Mouse (Mus musculus): ENCODE results near the gene Chd1l. TPM values are rescaled to one million over a fixed set of nuclear protein-coding genes. Genes with fewer than 3 reads are reported as not detected.
A peak's percentile ranks its signal among the peaks of the same experiment; 100 is the strongest.

The Chd1l gene
- total RNA-seq (2021): 10 to 100 TPM; 12.8 to 14.1 TPM

DNA sequence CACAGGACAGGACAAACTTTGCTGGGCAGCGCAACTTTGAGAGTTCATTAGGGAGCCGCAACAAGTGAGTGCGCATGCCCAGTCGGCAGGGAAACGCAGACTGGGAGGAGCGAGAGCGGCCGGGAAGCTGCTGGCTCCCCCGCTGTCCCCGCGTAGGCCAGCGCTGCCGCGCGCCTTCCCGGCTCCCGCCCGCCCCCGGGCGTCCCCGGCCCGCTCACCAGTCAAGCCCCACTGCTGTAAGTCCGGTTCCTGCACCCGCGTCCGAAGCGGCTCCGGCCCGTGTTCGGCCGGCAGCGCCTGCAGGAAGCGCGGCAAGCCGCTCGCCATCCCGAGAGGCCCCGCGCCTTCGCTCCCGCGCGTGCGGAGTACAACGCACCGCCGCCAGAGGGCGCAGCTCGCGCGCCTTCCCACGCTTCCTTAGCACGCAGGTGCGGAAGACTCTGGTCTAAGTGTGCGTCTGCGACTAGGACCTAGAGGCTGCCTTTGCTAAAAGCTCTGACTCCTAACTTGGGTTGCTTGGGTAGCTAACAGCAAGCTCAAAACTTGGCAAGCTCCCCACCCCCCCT, at the start of gene Chd1l:
Gene Chd1l, minus strand, starts transcription at position 359 of the 566 bp plus-strand sequence.
- intact Hi-C loops (cut with DNase I): loop anchor here (2.0 to 10.0 kb wide), 2 partner anchors 47 to 265 kb away; no protein-coding TSS in a partner anchor
- peak; percentile 95 for DNase-seq

DNA sequence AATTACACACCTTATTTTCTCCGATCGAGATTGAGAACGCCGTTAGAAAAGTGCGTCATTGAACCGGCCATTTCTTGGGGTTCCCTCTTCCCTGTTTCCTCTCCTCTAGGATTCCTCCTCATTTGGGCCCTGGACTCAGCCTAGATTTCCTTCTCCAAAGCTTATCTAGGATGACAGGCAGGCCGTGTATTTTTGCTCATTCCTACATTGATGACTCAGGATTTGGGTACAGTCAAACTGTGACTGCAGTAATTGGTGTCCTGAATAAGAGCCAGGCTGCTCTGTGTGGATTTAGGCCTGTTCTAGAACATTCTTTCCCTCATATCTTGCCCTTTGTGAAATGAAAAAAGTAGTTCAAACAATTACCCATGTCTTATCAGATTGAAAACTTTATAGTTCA, 49.7 kb upstream of the Chd1l start:
- intact Hi-C loops (cut with DNase I): no loop called here
- DNase-seq: no peak

DNA sequence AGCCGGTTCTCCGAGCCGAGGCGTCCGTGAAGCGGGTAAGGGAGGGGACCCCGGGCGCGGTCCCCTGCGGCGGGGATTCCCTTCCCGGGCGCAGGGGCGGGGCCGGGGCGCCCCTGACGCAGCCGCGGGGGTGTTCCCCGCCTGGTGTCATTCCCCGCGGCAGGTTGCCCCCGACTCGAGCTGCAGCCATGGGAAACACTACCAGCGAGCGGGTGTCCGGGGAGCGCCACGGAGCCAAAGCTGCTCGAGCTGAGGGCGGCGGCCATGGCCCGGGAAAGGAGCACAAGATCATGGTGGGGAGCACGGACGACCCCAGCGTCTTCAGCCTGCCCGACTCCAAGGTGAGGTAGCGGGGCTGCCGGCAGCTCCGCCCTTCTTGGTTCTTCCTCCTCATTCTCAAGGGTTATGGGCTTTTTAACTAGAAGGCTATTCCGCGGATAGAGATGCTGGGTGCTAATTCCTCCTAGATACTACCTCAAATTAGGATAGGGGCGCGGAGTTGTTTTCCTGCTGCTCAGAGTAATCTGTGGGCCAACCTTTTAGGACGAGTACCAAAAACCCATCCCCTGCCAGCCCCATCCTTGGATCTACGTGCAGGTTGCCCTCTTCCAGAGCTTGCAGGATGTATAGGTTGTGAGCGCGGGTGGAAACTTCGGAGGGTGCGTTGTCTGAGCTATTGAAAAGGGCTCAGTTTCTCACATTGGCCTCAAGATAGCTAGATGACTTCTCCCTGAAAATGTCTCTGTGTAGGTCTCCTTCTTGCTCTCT, 48.6 kb upstream of the Chd1l start:
- intact Hi-C loops (cut with DNase I): no loop called here
- DNase-seq: no peak

DNA sequence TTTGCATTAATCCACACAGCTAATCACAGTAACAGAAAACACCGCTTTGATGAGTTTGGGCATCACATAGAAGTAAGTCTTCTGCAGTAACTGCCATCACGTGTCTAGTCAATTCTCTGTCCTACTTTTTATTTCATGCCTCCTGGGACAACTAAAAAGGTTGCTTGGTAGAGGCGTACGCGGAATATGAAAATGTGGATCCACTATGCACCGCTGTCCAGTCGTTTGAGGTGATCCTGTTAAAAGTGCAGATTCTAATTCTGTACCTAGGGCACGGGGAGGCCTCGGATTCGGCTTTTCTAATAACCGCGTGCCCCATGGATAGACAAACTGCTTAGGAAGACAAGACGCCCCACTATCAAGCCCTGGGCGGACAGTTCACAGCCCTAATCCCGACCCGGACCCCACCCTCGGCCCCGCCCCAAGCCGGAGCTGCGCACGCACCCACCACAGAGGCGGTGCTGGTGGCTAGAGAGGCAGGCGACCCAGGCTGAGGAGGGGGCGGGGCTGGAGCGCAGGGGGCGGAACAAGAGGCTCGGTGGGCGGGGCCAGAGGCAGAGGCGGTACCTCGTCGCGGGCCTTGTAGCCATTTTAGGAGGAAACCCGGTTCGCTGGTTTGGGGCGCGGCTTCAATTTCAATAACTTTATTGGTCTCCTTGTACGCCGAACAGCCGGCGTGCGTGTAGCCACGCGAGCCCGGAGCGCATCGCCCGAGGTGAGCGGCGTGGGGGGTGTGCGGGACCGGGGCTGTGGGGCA, 47.8 kb upstream of the Chd1l start, which contains the start of gene Prkab2:
Gene Prkab2, plus strand, starts transcription at position 539 of the 757 bp plus-strand sequence.
- intact Hi-C loops (cut with DNase I): loop anchor here (2.0 kb wide), 1 partner anchor 47 kb away; the partner anchor contains the start of gene Chd1l
- peak; percentile 100 for DNase-seq

DNA sequence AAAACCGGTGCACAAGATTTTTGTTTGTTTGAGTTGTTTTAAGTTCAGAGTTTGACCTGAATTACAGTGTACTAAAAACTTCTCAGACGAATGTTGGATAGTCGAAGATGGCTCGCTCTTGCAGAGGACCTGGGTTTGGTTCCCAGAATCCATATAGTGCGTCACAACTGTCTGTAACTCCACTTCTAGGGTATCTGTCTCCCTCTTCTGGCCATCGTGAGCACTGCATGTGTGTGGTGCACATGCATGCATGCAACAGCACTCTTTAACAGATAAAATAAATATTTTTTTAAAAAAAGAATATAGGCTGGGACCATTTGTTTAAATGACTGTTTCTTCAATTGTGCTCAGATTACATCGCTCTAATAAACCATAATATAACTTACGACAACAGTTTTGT, 44.9 kb upstream of the Chd1l start:
- intact Hi-C loops (cut with DNase I): no loop called here
- DNase-seq: no peak

DNA sequence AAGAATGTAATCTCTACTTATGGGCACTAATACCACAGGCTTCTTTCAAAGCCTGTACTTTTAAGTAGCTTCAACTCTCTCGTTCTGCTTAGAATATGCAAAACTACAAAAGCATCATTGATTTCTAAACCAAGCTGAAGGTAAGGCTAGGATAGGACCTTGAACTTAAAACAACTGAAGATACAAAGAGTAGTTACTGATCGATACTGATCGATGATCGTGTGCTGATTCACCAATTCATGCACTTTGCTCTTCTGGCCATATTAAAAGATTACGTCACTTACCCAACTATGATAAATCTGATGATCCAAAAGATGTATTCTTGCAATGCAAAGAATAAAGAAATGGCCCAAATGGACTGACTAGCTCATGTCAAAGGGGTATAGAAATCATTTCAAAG, 43.8 kb upstream of the Chd1l start:
- DNase-seq: no peak
- intact Hi-C loops (cut with DNase I): no loop called here

DNA sequence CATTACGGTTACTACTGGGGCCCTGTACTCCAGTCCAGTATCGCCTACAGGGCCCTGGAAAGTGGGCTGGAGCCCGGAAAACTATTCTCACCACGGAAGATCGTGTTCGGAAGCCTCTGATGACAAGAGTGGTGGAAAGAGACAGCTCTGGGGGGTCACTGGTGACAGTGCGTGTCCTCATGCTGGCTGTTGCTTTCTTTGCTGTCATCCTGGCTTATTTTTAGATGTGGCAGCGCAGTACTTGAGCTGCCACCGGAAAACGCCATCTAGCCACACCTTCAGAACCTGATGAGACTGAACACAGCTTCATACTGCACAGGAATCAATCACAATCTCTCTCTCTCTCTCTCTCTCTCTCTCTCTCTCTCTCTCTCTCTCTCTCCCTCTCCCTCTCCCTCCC, 41.6 kb upstream of the Chd1l start:
- intact Hi-C loops (cut with DNase I): no loop called here
- peak; percentile 49 to 51 for DNase-seq

DNA sequence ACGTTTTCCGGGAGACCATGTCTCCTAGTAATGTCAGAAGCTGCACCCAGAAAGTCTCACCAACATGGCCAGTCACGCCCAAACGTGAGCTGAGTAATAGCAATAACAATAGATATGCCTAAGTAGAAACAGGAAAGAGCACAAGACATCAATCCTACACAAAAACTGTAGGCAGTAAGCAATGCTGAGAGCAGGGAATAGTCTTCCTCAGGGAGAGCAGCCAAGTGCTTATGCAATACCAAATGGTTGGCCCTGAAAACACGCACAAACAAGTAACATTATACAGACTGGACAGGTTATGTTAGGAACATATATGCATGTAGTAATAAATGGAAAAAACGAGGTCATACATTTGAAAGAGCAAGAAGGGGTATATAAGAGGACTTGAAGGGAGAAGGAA, 39.5 kb upstream of the Chd1l start:
- no peak for DNase-seq

DNA sequence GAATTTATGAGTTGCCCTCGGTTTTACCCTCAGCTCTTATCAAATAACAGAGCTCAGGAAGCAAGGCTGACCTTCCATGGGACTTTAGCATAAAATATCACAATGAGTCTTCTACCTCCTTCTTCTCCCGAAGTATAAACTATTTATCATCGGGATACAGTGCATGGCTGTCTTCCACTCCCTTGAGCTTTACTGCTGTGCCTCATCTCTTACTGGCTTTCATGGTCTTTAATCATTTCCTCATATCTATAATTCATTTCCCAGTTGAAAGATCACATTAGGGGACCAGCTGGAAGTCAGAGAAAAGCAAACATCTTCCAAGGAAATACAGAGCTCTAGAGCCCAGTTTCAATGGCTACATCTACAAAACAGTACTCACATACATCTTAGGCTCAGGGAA, 39.0 kb upstream of the Chd1l start:
- DNase-seq: no peak
- intact Hi-C loops (cut with DNase I): no loop called here

More for the DNA sequence above, 39.5 kb upstream of the Chd1l start:
- intact Hi-C loops (cut with DNase I): no loop called here

DNA sequence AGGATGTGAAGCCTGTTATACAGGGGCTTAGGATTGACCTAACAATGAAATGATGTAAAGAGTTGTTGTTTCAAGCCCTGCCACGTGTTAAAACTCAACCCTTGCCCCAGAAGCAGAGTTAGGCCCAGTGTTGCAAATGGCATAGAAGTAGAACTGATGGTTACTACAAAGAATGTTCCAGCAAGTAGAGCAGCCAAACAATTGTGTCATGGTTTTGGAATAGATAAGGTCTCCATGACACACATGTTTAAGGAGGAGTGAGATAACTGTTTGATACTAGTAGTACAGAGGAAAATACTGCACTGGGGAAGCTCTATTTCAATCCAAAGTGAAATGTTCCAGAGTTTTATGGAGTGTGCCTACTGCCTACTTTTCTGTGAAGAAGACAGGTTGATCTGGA, 38.5 kb upstream of the Chd1l start:
- DNase-seq: peak in 1 of 2 experiments; percentile 56
- intact Hi-C loops (cut with DNase I): no loop called here

DNA sequence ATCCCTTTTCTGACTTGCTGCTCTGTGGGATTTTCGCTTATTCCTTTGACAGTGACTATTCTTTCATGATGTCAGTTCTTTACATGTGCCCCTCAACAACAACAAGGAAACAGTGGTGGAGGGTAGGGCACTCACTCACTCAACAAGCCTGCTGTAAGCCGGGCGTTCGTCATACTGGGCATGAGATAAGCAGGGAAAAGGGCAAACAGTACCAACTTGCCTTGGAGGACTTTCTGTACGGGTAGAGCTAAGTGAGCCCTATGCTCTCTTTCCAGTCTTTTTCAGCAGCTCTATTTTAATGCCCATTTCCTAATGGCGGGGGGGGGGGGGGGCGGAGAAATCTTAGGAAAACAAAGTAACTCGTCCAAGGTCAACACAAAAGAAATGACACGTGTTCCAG, 32.0 kb upstream of the Chd1l start:
- no peak for DNase-seq
- intact Hi-C loops (cut with DNase I): no loop called here

DNA sequence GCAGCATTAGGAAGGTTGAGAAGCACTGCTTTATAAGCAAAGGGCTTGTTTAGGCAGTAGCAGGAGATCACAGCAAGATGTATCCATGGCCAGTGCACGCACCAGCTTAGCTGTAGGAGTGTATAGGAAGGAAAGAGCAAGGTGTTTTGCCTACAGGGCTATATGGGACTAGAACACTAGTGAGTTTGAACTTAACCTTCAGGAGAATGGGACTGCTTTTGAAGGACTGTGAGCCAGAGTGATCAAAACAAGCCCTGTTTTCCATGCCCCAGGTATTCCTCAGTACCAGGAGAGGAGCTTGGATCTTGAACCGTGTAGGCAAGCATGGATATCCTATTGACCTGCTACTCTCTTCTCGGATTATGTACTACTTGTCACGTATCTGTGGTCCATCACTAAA, 31.4 kb upstream of the Chd1l start:
- intact Hi-C loops (cut with DNase I): no loop called here
- DNase-seq: no peak

DNA sequence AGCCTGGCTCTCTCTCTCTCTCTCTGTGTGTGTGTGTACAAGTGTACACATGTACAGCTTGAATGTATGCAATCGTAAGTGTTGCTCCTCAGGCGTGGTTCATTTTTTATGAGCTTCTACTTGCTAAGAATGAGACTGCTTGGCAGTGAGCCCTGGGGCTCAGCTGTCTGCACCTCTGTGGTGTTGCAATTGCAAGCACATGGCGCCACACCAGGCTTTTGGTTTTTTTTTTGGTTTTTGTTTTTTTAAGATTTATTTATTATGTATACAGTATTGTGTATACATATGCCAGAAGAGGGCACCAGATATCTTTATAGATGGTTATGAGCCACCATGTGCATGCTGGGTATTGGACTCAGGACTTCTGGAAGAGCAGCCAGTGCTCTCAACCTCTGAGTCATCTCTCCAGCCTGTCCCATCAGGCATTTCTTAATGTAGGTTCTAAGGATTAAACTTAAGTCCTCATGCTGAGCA, 24.3 kb upstream of the Chd1l start:
- intact Hi-C loops (cut with DNase I): no loop called here
- DNase-seq: peak; percentile 75 to 78

DNA sequence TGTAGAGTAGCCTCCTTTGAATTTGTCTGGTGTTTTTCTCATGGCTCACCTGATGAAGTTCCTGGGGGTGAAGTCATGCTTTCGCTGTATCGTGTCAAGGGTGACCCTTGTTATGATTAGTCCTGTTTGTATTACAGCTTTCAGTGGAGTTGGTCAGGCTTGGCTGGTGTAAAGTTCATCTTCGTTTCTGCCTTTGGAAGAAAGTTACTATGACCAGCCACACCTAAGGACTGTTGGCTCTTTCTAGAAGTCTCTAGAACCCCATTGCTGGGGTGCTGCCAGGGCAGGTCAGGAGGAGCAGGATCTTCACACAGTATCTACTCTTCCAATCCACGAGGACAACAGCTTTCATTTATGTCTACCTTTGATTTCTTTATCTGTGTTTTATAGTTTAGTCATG, 23.5 kb upstream of the Chd1l start:
- intact Hi-C loops (cut with DNase I): no loop called here

DNA sequence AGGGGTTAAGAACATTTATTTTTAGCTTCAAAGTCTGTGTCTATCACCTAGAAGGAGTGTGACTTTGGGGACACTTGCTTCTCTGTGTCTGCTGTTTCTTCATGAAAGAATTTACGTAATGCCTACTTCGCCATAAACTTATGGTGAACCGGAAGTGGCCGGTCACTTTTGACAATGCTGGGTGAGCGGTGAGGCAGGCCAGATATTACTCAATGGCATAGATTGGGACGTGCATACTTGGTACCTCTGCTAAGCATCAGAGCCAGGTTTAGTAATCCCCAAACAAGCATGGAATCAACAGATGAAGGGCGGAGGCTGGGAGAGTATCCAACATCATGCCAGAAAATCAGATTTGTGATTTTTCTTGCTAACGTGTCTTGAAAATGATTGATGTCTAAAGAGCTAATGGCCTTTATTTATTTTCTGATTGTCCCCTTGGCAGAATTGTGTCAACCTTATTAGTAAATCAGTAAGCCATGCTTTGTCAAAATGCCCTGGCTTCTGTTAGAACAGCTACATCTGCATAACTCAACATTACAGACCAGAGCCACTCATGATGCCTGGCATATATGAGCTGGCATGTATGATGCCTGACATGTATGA, 21.4 kb upstream of the Chd1l start:
- intact Hi-C loops (cut with DNase I): no loop called here
- no peak for DNase-seq

More for the DNA sequence above, 23.5 kb upstream of the Chd1l start:
- DNase-seq: no peak

DNA sequence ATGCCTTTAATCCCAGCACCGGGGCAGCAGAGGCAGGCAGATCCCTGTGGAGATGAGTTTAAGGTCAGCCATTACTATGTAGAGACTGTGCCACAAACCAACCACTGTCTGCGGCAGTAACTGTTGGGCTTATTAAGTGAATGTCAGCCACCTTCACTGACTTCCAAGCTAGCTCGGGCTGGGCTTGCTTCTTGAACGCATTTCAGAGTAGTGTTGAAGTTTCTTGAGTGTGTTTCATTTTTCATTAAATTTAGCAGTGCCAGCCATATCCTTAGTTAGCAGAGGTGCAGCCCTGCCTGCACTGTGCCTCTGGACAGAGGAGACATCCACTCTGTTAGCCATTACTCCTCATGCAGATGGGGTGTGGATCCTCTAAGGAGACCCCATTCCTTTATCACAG, 20.7 kb upstream of the Chd1l start:
- intact Hi-C loops (cut with DNase I): no loop called here
- DNase-seq: no peak

DNA sequence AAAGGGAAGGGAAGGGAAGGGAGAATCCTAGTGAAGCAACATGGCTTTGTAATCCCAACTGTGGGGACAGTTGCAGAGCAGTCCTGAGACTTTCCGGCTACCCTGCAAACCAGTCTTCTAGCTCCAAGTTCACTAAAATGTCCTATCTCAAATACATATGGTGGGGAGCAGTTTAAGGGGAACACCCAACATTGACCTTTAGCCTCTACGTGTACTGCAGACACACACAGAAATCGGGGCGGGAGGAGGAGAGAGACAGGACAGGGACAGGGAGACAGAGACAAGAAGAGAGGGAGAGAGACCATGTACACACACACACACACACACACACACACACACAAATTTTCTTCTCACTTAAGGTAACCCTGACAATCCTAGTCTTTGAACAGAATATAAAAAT, 19.9 kb upstream of the Chd1l start:
- DNase-seq: no peak
- intact Hi-C loops (cut with DNase I): no loop called here

DNA sequence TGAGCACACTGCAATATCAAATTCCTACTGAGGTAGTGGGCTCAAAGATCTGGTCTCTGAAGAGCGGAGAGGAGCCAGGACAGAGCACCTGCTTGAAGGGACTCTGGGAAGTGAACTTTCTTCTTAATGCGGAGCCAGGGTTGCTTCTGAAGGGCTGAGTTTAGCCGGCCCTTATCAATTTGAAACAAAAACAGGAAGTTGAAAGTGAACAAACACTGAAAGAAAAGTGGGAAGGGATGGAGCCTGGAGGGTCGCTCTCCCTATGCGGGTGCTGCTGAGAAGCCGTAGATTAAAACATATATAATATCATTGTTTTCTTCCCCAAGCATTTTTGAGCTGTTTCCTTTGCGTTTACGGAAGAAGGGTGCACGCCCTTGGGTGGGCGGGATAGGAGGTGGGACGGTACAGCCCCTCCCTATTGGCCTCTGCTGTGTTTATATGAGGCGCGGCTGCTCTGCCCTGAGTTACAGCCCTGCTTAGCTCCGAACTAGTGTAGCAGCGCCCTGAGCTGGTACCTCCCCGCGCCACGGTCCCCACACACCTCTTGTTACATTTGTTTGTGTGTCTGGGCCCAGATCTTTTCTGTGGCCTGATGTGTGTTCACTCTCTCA, 18.5 kb upstream of the Chd1l start, which contains the start of gene Fmo5:
Gene Fmo5, plus strand, starts transcription at position 414 of the 611 bp plus-strand sequence.
- DNase-seq: peak; percentile 78 to 79
- intact Hi-C loops (cut with DNase I): no loop called here

DNA sequence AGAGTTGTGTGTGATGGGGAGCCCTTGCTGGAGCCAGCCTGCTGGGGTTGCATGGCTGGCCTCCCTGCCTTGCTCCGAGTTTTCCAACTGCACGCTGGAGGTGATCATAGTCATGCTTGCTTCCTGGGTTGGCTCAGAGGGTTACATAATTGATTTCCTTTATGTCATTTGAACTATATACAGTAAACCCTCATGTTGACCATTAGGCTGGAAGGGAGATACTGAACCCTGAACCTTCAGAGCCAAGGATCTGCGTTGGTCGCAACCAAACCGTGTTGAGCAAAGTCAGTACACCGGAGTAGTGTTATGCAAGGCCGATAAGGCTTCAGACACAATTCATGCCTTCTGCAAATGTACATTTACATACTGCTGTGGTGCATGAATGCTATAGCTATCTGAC, 17.9 kb upstream of the Chd1l start:
- intact Hi-C loops (cut with DNase I): no loop called here
- no peak for DNase-seq

DNA sequence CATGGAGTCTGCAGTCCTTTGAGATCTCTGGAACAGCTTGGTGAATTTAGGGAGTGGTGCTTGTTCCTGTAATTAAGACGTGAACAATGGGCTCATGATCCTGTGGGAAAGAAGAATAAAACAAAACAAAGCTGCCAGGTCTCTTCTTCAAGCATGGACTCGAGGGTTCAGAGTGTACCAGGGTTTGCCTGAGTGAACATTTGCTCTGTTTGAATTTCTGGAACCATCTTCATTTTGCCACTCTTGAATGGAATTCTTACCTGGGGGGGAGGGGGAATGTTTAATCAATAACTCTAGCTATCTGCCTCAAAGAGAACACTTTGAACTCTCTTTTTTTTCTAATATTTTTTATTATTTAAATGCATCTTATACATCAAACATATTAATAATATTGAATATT, 14.6 kb upstream of the Chd1l start:
- DNase-seq: no peak
- intact Hi-C loops (cut with DNase I): no loop called here

DNA sequence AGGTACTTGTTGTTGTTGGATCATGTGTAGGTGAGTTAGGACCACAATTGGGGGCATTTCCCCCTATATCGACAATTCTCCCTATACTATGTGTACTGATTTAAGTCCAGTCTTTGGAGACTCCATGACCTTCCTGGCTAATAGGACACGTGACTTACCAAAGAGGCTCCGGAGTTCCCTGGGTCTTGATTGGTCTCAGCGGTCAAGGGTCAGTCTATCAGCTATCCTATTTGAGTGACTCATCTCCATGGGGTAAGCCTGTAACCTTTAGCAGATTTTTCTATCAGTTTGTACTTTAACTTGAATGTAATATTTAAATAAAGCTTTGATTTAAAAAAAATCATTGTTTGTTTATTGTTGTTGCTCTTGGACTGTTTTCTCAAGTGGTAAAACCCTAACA, 10.7 kb upstream of the Chd1l start:
- intact Hi-C loops (cut with DNase I): no loop called here
- DNase-seq: no peak
